In genomic region chr10:36974676-36975520, GRCm38 (mm10) we compare ENCODE assay signal across 8 mouse cellular contexts. TPM values are rescaled to one million over a fixed set of nuclear protein-coding genes. Genes with fewer than 3 reads are reported as not detected.
DNase-seq lines count a peak whose midpoint lies in the region; ATAC-seq and TF ChIP-seq lines count a peak whose summit lies in the region.

No protein-coding gene starts in this region.

- peak overlapping the region; percentile 89 for H3K4me3 ChIP-seq in bone marrow macrophage, adult 2 months (ENCODE audit: insufficient read depth, low read length)
- peak overlapping the region; percentile 98 for H3K4me3 ChIP-seq in forebrain, postnatal 0 days (ENCODE audit: low read depth, low read length)
- peak overlapping the region; percentile 83 for H3K4me3 ChIP-seq in hindbrain, embryonic 15.5 days

- H3K27me3 ChIP-seq in forebrain, postnatal 0 days (ENCODE audit: insufficient read depth, low read length) = no peaks in the 10 kb centered on the region
- no peaks in the 10 kb centered on the region for H3K27me3 ChIP-seq in hindbrain, embryonic 15.5 days

- peak overlapping the region; percentile 99 for H3K9ac ChIP-seq in forebrain, postnatal 0 days
- H3K9ac ChIP-seq in hindbrain, embryonic 15.5 days = peak overlapping the region; percentile 99

- H3K36me3 ChIP-seq in forebrain, postnatal 0 days (ENCODE audit: insufficient read depth) = no peaks in the 10 kb centered on the region
- no peaks in the 10 kb centered on the region for H3K36me3 ChIP-seq in hindbrain, embryonic 15.5 days

- peak; percentile 70 for ATAC-seq in forebrain, postnatal 0 days
- peak; percentile 83 for ATAC-seq in hindbrain, embryonic 15.5 days (ENCODE audit: low FRiP score, low read depth)

- no peaks in the 10 kb centered on the region for H3K9me3 ChIP-seq in forebrain, postnatal 0 days (ENCODE audit: low read length)
- H3K9me3 ChIP-seq in hindbrain, embryonic 15.5 days = no peaks in the 10 kb centered on the region

- H3K27ac ChIP-seq in bone marrow macrophage, adult 2 months (ENCODE audit: insufficient read depth, low read depth, low read length) = peak overlapping the region; percentile 68
- H3K27ac ChIP-seq in forebrain, postnatal 0 days (ENCODE audit: low read depth, low read length) = peak overlapping the region; percentile 100
- H3K27ac ChIP-seq in hindbrain, embryonic 15.5 days (replicated peaks) = peak overlapping the region; percentile 99

- WGBS in forebrain, postnatal 0 days = 1% methylated on average over 59 of the region's 63 CpGs
- whole genome bisulfite sequencing in hindbrain, embryonic 15.5 days = under 1% methylated on average over 61 of the region's 63 CpGs

- peaks cover 10% of the 10 kb centered on the region; the same call in 1 of the 2 replicates for H3K4me1 ChIP-seq in bone marrow macrophage, adult 2 months (ENCODE audit: control insufficient read depth, insufficient read depth, low read length)
- H3K4me1 ChIP-seq in forebrain, postnatal 0 days (ENCODE audit: insufficient read depth) = peaks cover 20% of the 10 kb centered on the region
- peaks cover 26% of the 10 kb centered on the region for H3K4me1 ChIP-seq in hindbrain, embryonic 15.5 days (replicated peaks)

- H3K4me2 ChIP-seq in forebrain, postnatal 0 days (ENCODE audit: low read depth) = peak overlapping the region; percentile 51
- H3K4me2 ChIP-seq in hindbrain, embryonic 15.5 days = peak overlapping the region; percentile 85

- TF ChIP-seq POLR2A in bone marrow macrophage, adult 2 months (IDR thresholded peaks at IDR 0.05; ENCODE audit: borderline replicate concordance, low read depth, low read length) = no peak

- DNase-seq in ES-CJ7 (ENCODE audit: low read depth, low spot score) = peak; percentile 42
- DNase-seq in forebrain, postnatal 0 days = peak; percentile 82
- peak; percentile 51 for DNase-seq in left cerebral cortex, adult 11 months (ENCODE audit: low spot score)
- peak; percentile 67 for DNase-seq in lung, postnatal 36 days
- DNase-seq in retina, adult 2 months (ENCODE audit: low read depth, low spot score) = peak; percentile 34
- DNase-seq in T-cell, adult 2 months (ENCODE audit: low spot score) = no peak

- no peak for TF ChIP-seq CTCF in bone marrow macrophage, adult 2 months (IDR thresholded peaks at IDR 0.05; ENCODE audit: low read depth, low read length)
- 0 out of 2 replicates have a peak, but pooled peaks have one; percentile 17 for TF ChIP-seq CTCF in forebrain, postnatal 0 days (IDR thresholded peaks at IDR 0.05; ENCODE audit: low read depth)

RNA-seq across cellular contexts. Expression of gene Hdac2, which starts 0.6 kb away (rescaled TPM):
- polyA plus RNA-seq in bone marrow macrophage, adult 2 months (2012; ENCODE audit: insufficient read depth, insufficient read length, missing spikeins) = 55.4 and 63.4 TPM in 2 replicates
- total RNA-seq in forebrain, postnatal 0 days (2014; rRNA removed) = 192 and 242 TPM in 2 replicates
- polyA plus RNA-seq in forebrain, postnatal 0 days (2015; fragmentation: Nextera tagmentation; extraction: Ambion mirVana) = 273 and 297 TPM in 2 replicates
- 305 and 318 TPM in 2 replicates for polyA plus RNA-seq in hindbrain, embryonic 15.5 days (2015; fragmentation: Nextera tagmentation; extraction: Ambion mirVana)
